Mouse (Mus musculus) cerebellum, postnatal 36 days (tissue): ENCODE data around the gene Rtp2.
A peak's percentile ranks its signal among the peaks of the same experiment; 100 is the strongest.
"Not testable (repeated sequence)": the region's sequence is repeated elsewhere in the genome, so short reads cannot be mapped to it uniquely, and the experiment has no call there.

ENCODE experiments used
- DNase-seq, 2 experiments: peaks; one replicate each; pipeline ENCODE4 v3.0.0; 2021 to 2022; ENCODE audit warnings: mixed read lengths in 2 of 2

Gene Rtp2

DNA sequence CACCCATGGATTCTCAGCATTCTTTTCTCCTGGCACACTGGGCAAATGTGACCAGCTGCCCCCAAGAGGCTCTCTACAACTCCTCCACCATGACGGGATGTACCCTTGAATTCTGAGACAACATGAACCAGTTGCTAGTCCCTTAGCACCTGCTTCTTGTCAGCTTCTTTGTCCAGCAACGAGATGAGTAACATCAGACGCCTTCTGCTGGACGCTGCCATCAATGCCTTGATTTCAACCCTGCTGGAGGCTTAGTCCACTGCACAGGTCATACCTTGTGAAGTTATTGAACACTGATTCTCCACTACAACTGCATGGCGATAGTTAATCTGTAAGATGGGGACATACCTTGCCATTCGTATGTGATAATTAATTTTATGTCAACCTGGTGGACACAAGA, 15.5 kb upstream of the Rtp2 start:
- DNase-seq: no peak

DNA sequence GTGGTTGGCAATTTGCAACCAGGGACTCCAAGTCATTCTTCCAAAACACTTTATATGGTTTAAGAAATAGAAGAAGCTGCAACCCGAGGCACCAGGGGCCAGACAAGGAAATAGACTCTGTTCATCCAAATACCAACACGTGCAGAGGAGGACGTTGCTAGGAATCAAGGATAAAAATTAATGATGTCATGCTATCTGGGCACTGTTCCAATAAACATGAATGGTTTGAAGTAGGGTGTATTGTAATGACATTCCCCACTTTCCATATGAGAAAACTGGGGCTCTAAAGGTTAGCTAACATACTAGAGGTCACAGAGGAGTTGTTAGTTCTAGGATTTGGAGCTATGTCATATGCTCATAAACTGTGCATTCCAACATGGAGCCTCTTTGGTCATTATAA, 12.6 kb upstream of the Rtp2 start:
- DNase-seq: no peak

DNA sequence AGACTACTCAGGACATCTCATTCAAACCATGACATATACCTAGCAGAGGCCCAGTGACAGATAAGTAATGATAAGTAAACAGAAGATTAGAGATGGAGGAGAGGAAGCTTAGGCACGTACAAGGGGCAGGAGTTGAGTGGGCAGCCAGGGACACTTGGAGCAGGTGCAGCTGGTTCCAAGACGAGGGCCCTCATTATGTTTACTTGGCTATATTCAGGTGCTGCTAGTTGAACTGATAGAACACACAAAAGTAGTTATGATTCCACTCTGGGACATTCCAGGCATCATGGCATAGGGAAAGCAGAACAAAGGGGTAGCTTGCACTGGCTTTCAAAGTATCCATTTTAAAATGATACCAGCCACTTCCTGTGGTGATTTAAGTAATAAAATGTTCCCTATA, 2.2 kb upstream of the Rtp2 start:
- no peak for DNase-seq

DNA sequence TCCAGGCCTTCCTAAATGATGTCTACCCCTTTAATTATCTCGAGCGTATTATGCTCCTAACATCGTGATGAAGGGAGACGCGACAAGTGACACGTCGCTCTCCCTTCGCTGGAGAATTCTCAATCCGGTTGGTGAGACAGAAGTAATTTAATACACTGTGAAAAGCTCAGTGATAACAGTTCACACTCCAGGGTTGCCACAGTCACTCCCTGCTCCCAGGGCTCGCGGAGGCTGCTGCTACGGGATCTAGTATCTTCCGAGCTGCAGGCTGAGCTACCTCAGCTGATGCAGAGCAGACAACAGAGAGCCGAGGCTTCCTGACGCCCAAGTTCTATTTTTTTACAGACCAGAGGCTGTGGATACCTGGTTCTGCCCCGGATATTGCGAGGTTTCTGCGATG, 919 bp downstream of the Rtp2 start:
- no peak for DNase-seq

DNA sequence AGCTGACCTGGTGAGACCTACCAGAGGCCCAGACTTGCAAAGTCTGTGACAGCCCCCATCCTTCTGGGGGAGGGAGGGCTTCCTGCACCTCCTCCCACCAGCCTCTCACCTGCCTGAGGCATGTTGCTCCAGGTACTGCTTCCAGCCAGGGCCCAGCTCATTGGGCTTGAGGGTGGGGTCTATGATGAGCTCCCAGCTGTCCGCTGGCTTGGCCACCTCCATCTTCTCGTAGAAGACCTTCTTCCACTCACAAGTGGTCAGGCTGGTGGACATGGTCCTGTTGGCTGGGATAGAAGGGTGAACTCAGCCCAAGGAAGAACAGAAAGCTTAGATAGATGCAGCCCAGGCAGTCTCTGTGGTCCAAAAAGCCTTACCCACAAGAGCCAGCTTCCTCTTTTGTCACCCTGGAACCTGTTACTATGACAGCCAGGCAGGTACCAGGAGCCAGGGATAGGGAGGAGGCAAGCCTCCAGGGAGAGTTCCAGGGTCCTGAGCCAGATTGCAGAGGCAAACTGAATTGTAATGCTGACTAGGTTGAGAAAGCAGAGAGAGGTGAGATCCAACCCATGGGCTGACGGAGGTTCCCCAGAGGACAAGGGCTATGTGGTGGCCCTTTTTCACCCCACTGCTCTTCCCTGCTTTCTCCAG, 1.6 kb downstream of the Rtp2 start:
- DNase-seq: no peak

DNA sequence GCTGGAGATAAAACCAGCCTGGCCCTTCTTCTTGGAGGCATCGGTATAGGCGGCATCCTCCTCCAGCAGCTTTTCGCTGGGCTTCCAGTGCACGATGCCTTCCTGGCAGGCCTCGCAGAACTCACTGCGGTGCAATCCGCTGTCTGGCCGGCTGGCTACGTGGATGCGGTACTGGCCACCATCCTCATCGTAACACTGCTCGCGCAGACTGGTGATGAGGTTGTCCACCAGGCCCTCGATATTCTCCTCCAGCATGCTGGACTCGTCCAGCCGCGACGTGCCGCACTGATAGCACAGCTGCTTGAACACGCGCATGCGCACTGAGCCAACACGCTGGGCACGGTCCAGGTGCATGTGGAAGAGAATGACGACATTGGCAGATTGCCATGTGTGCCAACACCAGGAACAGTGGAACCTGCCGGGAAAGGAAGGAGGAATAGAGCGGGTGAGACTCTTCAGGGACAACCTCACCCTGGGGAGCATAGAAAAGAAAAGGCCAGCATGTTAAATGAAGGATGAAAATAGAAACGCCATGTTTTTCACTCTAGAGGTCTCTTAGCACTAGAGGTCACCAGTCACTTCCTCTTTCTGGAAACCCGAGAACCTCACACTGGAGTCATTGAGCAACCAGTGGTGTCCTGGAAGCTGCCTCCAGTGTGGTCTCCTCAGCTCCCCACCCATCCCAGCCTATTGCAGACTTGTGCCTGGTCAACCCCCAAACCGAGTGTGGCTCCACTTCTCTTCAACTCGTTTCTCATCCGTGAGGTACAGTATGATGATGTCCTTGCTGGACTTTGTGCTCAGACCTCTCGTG, 4.7 kb downstream of the Rtp2 start:
- DNase-seq: no peak

DNA sequence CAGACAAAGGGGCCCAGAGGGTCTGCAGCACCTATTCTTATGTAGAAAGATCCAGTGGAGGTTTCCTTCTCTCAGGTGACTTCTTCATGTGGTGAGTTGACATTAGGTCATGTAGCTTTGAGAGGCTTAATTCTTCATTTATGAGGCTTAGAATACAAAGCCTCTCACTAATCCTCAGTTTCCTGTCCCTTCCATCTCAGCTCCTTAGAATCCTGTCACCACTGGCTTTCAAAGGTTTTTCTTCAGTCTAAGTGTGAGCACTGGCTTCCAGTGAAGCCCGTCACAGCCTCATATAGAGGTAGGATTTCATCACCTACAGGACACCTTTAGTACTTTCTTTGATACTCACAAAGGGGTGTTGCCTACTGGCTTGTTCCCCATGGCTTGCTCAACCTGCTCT, 9.3 kb downstream of the Rtp2 start:
- DNase-seq: no peak

DNA sequence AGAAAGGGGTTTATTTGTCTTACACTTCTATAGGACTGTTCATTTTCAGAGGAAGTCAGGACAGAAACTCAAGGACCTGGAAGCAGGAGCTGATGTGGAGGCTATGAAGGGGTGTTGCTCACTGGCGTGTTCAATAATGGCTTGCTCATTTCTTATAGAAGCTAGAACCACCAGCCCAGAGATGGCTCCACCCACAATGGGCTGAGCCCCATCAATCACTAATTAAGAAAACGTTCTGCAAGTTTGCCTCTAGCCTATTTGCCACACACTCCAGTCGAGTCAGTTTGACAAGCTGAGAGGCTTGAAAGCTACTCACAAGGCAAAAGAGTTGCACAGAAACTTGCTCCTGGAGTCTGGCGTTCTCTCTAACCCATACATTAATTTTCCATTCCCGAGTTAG, 10.5 kb downstream of the Rtp2 start:
- no peak for DNase-seq

DNA sequence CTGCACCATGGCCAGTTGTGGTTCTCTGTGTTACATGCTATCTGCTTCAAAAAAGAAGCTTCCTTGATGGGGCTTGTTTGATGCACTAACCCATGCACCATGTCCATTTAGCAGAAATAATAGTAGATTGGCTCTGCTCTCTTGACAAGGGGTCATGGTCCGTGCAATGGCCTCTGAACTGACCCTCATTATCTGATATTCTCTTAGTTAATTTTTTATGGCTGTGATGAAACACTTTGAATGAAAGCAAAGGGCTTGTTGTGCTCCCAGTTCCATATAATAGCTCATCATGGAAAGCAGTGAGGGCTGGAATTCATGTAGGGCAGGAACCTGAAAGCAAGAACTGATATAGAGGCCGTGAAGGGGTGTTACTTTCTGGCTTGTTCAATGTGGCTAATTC, 12.8 kb downstream of the Rtp2 start:
- no peak for DNase-seq

DNA sequence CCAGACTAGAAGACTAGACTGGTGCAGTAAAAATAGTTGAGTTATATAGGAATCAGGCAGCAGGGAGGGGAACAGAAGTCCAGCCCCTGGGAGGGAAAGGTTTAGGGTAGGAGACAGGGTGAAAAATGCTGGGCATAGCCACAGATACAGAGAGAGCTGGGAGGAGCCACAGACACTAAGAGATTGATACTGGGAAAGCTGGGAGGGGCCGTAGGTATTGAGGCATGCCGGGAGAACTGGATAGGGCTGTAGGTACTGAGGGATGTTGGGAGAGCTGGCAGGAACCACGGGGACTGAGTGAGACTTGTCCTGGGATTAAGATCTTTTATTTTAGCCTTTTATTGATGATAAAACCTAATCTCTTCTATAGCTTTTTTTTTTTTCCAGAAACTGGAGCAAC, 18.8 kb downstream of the Rtp2 start:
- no peak for DNase-seq

DNA sequence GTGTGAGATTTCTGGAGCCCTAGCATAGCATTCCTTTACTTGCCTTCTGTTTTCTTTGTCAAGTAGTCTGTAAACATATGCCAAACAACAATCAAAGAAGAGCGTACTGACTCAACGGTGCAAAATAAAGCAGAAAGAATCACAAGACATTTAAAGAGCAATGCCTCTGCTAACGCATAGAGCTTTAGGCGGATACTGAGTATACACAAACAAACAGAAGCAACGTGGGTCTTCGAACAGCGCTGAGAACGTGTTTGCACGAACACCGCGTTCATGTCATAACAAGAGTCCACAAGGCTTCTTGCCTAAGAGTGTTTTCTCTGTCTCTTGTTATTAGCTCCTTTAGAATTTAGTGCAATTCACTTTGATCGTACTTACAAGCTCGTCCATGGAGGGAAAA, 19.5 kb downstream of the Rtp2 start:
- no peak for DNase-seq

DNA sequence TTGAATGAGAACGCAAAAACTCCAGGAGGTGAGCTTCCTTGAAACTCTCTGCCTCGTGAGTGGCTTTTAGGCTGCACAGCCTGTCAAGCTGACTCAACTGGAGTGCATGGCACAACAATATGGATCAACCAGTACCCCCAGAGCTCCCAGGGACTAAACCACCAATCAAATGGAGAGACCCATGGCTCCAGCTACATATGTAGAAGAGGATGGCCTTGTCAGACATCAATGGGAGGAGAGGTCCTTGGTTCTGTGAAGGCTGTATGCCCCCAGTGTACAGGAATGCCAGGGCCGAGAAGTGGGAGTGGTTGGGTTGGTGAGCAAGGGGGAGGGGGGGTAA, 23.2 kb downstream of the Rtp2 start:
- DNase-seq: not testable (repeated sequence)

DNA sequence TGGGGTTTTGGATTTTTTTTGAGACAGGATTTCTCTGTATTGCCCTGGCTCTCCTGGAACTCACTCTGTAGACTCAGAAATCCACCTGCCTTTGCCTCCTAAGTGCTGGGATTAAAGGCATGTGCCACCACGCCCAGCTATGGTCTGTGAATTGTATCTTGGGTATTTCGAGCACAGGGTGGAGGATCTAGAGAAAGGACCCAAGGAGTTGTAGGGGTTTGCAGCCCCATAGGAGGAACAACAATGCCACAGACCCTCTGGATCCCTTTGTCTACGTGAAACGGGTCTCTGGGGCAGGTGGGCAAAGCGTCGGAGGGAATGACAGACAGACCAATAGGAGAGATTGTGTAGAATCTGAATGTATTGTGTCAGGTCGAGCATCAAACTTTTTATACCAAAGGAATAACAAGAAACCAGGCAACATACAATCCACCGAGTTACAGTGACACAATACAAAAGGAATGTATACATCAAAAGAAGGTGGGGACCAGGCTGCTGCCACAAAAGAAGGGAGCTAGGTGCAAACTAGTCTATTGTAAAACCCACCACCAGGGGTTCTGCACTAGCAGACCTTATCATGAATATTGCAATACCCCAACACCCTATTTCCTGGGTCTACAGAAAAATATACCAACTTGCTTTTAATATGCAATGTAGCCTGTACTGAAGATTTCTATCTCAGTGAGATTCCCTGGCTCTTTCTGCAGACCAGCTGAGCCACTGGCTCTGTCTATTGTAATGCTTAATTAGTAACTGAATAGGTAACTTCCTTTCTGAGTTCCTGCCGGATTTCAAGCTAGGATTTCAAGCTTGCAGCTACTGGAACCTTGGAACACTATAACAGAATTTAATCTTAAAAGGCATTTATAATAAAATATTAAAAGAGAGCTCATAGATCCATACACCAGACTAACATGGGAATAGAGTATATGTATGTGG, 23.8 kb downstream of the Rtp2 start:
- not testable (repeated sequence) for DNase-seq

DNA sequence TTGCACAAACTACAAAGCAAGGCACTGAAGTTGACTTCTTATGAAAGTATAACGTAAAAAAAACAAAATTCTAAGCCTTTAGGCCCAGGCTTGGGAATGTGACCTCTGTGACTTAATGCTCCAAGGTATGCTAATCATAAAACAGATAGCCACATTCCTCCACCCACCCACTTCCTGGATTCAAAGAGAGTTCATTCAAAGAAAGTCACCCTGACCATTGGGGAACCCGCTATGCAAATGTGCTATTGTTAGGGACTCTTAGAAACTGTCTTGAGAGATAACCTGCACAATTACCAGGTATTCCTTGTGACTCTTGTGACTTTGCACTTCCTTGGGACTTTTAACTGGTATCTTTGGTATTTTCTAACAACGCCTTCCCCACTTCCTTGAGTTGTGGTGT, 25.6 kb downstream of the Rtp2 start:
- not testable (repeated sequence) for DNase-seq

DNA sequence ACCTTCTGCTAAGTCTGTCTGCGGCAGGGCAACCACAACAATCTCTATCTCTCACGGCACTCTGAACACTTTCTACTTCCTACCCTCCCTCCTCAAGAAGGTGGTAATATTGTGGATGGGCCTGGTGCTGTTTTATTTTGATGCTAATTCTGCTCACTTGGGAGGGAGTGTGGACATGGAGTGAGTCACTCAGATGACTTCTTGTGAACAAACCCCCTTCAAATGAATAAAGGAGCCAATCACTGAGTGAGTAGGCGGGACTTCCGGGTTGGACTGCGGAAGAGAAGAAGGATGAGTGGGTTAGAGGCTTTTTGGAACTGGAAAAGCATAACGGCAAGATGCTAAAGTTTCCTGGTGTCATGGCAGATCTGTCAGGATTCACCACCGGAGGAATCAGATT, 30.8 kb downstream of the Rtp2 start:
- DNase-seq: no peak

DNA sequence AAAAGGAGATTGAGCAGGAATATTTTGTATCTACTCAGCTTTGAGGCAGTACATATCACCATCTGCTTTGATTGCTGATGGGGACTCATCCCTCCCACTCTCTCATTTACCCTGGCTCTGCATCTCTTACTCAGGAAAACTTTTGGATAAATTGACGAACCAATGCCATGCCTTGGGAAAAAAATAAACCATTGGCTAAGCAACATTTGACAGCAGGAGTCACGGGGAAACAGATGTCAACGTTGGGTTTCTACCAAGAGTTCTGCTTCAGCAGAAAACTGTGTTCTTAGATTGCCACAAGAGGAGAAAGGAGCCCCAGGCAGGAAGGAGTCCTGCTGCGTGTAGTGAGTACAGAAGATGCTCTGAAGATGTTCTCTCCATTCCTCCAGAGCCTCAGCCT, 32.1 kb downstream of the Rtp2 start:
- no peak for DNase-seq

DNA sequence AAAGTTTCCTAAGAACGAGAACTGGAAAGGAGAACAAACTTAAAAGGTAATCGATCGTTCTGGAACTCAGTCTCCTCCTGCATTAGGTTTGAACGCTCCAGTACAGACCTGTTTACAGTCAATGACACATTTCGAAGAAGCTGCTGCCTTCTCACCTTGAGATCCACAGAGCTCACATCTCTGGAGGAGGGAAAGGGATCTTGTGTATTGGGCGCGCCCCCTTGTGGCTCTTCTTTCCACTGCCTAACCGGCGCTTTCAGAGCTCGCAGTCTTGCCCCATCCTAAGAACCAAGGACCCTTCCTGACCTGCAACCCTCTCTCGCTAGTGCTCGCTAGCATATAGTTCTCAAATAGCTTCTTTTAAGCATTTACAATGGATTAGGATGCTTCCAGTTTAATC, 33.4 kb downstream of the Rtp2 start:
- DNase-seq: peak; percentile 77 to 80

DNA sequence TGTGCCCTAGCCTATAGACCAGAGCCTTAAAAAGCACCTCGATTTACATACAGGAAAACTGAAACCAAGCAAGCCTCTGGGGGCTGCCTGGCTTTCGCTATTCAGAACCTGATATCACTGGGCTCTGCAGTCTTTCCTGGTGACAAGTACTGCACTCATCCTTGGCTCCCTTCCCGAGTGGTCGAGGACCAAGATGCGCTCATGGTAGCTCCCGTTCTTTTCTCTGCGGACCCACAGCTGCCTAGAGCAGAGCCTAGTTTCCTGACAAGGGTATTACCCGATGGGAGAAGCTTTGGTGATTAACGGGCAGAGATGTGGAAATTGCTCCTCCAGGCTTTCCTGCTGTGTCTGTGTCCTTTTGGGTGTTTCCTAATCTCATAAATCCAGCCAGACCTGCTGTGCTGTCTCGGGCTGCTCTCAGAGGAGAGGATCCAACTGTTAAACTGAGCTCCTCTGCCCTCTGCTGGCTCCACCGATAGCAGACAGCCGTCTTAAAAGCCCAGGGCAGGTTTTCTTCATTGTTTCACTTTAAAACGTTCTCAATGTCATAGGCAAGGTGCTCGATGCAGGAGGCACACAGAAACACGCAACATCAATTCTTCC, 34.1 kb downstream of the Rtp2 start:
- peak; percentile 59 to 68 for DNase-seq

DNA sequence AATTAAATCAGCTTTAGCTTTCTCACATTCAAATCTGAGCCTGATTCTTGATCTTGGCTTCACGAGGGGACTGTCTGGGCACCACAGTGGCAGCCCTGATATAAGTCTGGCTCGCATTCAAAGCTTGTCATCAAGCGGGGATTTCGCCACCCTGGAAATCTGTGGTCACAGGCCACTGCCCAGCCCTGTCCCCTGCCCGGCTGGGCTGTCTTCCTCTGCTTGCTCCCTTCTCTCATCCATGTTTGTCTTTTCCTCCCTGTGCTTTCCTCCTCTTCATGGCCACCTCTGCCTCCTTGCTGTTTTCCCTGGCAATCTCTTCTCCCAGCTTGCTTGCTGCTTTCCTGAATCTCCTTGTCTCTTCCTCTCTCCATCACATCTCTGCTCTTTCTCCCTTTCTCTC, 34.7 kb downstream of the Rtp2 start:
- no peak for DNase-seq

DNA sequence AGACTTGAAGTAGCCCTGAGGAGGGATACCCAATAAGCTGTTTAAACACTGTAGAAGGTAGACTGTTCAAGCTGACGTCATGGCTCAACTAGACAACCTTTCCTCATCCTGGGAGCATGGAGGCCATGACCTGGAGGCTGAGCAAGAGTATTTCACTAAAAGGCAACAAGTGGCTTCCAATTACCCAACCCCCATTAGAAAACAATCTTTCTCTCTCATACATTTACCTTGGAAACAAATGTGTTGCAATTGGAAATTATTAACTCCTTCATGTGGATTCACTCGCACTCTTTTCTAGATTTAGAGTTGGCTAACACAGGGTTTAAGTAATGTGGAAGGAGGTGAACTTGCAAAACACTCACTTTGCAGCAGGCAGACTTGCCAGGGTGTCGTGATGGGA, 37.1 kb downstream of the Rtp2 start:
- DNase-seq: no peak

DNA sequence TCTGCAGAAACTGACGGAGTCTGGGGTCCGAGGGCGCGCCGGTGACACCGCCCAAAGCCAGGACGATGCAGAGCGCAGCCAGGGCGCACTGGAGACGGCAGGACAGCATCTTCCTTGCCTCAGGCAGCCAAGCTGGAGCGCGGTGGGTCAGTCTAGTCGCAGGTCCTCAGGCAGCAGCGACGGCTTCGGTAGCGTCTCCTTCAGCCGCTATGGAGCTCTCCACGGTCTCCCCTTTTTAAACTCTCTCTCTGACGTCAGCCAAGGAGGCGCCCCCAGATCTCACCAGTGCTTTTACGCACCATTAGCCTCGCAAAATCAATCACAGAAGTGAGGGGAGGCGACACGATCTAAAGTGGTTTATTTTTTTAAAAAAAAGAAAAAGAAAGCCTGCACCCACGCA, 41.6 kb downstream of the Rtp2 start, which contains the start of gene Sst:
Gene Sst (minus strand): TSS at position 323 of the 400 bp plus-strand sequence.
- no peak for DNase-seq

DNA sequence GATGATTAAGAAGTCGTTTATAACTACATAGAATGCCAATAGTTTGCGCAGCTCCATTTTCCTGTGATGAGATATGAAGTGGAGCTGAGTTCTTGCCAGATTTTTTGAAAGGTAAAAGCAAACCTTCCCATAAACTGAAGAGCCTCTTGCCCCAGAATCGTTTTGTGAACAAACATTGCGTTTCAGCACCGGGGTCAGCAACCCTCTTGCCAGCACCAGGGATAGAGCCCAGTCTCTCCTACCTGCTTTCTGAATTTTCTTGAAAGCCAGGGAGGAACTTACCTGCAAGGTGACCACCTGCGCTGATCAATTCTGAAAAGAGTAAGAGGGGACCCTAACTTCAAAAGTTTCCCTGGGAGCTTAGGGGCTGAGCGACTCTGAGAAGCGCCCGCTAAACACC, 42.0 kb downstream of the Rtp2 start:
- DNase-seq: no peak

DNA sequence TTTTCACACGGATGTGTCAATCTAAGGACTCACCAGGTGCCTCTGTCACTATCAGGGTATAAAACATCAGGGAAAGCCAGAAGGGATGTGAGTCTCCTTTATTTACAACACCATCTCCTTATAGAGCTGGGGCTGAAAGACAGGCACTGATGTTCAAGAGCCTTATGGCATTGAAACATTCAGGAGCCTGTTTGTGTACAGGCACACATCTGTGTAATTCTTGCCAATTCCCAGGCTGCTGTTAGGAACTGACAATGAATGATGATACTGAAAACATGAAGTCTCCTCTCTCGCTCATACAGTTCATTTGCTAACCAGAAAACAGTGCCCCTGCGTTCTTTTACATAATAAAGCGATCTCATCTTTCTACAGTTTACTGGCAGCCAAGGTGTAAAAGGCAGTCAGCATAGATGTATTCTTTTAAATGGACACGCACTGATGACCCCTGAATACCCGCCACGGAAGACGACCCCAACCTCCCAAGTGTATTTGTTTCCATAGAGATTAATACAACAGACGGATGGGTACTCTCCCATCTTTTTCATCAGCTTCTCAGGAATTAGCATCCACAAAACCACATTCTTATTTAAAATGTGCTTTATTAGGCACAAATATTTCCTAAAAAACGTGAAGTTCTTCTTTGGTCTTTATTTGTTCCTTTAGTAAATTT, 44.1 kb downstream of the Rtp2 start:
- DNase-seq: no peak
